Mouse (Mus musculus) left cerebral cortex, postnatal 25 days (tissue): ENCODE measurements around the gene Fgfr2. TPM values are rescaled to one million over a fixed set of nuclear protein-coding genes. Genes with fewer than 3 reads are reported as not detected.

Experiments used
- DNase-seq, 2 experiments: peaks; one replicate each; pipeline ENCODE4 v3.0.0; 2022; ENCODE audit warnings: low spot score in 2 of 2, mixed read lengths in 1 of 2
- intact Hi-C: fragments of 180-260 bp; cut with DNase I; formaldehyde crosslinking; loops from one replicate; pipeline ENCODE4 v1.15.1; 2025
- total RNA-seq, 2 experiments: library from RNA; stranded (reverse); gene quantifications; 2 replicates each; pipeline ENCODE4 v1.2.3; 2021

Gene Fgfr2
- total RNA-seq, 2 experiments from 2014 or later, result 37.1 to 42.0 TPM

DNA sequence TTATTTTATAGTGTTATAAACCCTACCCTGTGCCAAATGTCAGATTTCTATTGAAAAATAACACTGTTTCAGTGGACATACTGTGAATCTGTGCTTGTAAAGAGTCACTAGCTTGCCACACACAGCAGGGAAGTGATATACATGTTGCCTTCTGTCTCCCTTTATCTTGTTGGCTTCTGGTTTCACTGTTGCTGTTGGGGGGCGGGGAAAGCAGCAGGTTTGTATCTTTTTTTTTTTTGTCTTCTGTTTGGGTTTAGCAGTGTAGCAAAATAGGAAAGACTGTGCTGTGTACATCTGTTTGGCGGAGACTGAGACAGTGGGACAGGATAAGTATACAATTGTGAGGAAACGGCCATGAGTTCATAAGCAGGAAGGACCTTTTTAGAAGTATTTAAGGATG, 2255.9 kb downstream of the Fgfr2 start:
- DNase-seq, result no peak
- intact Hi-C loops, result loop anchor here (5.0 kb wide), 1 partner anchor 35 kb away; no protein-coding TSS in a partner anchor

DNA sequence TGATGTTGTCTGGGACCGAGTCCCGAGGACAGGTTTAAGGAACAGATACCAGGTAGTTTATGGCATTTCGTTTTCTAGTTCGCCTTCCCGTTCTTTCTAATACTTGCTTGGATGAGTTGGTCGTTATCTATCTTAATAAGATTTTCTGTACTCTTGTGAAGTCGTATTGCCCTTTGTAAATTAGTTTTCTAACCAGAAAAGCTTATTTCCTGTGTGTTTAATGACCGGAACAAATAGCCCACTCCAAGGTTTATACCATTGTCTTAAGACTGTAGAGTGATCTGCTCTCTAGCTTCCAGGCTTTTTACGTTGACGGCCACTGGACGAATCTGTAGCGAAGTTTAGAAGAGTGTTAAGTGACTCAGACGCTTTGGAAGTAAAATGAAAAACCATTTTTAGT, 2256.5 kb downstream of the Fgfr2 start:
- DNase-seq, result no peak
- intact Hi-C loops, result loop anchor here (5.0 kb wide), 1 partner anchor 36 kb away; no protein-coding TSS in a partner anchor

DNA sequence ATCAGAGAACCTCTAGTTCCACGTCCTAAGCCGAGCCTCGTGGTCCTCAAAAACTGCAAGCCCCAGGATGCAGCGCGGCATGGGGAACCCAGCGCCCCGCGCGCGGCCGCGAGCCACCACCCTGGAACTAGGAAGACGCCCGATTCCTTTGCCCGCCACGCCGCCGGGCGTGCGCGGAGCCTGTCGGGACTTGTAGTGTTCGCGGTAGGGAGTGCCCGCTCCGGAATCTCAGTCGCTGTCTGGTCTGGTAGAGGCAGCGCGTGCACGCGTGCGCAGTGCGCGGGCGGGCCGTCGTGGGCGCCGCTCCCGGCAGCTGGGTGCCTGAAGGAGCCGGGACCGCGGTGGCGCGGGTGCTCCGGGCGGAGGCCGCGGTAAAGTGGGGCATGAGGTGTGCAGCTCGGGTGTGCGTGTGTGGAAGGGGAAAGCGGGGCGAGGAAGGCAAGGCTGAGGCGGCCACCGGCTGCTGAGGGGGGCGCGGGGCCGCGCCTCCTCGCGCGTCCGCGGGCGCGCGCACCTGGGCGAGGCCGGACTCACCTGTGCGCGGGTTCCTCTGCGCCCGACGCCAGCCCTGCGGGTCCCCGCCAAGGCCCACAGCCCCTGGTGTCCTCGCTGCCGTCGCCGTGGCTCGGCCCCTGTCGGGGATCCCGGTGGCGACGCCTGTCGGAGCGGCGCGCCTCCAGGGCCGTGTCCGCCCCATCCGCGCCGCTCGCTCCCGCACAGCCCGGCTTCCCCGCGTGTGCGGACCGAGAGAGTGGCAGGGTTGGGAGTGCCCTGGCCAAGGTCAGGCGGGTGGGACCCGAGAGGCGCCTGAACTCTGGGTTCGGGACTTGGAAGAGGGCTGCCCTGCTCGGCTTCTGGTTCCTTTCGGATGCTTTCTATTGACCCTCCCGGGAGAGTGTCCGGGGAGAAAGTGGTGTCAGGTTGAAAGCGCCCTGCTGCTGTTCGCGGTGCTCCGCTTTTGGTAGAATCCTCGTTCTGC, 2257.2 kb downstream of the Fgfr2 start, which contains the start of gene Plekha1:
Gene Plekha1, plus strand, starts transcription at position 144 of the 979 bp plus-strand sequence.
- peak; percentile 99 to 100 for DNase-seq
- intact Hi-C loops, result loop anchor here (5.0 kb wide), 1 partner anchor 36 kb away; no protein-coding TSS in a partner anchor

DNA sequence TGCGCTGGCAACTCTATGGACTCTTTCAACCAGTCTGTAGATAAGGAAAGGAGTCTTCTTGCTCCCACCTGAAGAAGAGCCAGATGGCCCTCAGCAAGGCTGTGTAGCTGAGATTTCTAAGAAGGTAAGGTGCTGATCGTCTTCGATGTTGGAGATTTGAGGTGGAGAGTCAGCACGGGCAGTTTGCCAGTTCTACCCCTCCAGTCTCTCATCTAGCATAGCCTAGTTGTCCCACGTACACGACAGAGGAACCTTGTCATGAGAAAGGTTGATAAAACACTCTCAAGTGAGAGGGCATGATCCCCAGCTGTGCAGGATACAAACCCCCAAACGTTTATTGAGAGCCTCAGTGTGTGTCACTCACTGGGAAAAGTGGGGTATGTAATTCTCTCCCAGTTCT, 2258.4 kb downstream of the Fgfr2 start:
- intact Hi-C loops, result loop anchor here (5.0 kb wide), 1 partner anchor 38 kb away; no protein-coding TSS in a partner anchor
- no peak for DNase-seq

DNA sequence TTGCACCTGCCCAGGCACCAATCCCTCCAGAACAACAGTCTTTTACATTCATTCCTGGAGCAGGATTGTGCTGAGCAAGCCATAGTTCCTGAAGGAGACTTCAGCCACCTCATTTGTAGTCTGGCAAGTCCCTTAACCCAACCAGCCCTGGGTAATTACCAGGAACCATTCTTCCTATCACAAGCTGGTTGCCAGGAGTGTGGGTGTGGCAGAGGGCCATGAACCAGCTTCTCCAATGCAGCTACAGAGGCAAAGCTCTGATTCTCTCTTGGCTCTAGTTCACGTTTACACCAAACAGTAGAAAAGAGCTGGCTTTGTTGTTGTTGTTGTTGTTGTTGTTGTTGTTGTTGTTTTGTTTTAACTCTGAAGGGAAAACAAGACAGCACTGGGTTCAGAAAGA, 2260.6 kb downstream of the Fgfr2 start:
- intact Hi-C loops, result no loop called here
- DNase-seq, result no peak

DNA sequence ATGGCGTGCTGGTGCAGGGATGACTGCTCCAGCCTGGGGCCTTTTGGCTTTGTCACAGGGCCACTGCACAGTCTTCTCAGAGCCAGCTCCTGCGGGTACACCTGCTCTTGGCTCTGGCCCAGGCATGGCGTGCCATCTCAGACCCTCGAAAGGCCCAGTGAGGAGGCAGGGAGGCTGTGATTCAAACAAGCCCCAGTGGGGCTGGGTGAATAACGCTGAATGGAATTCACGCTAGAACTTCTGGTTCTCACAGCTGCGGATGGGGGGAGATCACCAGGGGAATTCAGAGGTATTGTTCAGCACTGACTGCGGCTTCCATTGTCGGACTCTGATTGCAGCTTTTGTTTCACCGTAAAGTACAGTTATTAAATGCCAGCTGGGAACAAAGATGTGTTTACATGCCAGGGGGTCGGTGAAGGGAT, 2262.4 kb downstream of the Fgfr2 start:
- no peak for DNase-seq
- intact Hi-C loops, result no loop called here

DNA sequence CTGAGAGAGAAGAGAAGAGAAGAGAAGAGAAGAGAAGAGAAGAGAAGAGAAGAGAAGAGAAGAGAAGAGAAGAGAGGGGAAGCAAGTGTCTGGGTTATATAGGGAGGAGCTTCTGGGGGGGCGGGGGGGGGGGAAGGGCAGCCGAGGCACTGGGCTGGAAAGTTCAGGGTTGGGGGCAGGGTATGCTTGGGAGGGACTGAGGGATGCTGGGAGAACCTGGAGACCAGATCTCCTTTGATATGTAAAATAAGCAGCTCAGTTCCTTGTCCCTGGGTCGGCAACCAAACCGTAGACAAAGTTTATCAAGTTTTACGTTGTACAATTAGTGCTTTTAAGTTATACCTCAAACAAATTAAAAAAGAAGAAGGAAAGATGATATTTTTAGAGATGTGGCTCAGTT, 2263.2 kb downstream of the Fgfr2 start:
- DNase-seq, result no peak
- intact Hi-C loops, result no loop called here

DNA sequence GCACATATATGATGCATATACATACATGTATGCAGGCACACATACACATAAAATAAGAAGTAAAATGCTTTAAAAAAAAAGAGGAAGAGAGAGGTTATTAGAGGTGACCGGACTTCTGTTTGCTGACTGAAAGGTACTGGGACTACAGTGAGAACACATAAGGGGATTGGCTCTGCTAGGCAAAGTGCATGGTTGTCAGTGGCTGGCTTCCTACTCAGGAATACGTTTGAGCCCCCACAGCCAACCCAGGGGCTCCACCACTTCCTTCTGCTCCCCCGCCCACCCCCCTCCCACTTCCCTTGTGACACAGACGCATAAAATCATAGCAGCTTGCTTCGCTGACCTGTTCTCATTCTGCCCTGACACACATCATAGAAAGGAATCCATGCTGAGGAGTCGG, 2265.2 kb downstream of the Fgfr2 start:
- intact Hi-C loops, result no loop called here
- no peak for DNase-seq

DNA sequence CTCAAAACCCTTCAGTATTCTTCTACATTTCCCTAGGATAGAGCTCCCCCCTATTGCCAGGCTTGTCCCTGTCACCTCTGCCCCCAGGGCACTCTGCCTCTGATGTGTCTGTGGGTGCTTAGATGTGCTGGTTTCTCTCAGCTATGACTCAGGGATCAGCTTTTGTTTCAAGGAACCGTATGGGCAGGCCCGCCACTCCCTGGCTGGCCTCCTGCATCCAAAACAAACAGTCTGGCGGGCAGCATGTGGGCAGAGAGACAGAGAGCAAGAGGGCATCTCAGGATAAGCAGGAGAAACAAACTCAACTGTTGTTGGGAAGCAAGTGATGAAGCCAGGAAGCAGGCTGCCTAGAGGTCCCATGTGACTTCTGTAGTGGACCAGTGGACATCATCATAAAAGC, 2267.5 kb downstream of the Fgfr2 start:
- no peak for DNase-seq

DNA sequence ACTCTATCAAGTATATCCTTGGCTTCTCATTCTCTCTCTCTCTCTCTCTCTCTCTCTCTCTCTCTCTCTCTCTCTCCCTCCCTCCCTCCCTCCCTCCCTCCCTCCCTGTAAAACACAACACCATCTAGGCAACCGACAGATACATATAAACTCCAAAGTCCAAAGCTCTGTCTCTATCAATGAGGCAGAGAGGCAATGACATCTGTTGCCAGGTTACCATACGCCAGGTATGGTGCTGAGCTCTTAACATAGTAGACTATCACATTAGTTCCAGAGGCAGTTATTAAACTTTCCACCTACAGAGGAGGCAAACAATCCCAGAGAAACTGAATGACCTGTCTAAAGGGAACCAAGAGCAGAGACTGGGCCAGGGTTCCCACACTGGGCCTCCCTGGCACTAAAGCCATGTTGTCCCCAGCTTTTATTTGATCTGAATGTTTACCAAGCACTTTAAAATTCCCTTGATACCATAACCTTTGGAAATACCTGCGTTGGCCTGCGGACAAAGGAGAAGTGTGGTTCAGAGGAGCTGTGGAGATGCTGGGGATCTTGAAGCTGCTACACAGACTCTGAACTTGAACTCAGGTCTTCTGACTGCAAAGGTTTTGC, 2268.4 kb downstream of the Fgfr2 start:
- intact Hi-C loops, result no loop called here
- no peak for DNase-seq

More for the DNA sequence above, 2267.5 kb downstream of the Fgfr2 start:
- intact Hi-C loops, result no loop called here

DNA sequence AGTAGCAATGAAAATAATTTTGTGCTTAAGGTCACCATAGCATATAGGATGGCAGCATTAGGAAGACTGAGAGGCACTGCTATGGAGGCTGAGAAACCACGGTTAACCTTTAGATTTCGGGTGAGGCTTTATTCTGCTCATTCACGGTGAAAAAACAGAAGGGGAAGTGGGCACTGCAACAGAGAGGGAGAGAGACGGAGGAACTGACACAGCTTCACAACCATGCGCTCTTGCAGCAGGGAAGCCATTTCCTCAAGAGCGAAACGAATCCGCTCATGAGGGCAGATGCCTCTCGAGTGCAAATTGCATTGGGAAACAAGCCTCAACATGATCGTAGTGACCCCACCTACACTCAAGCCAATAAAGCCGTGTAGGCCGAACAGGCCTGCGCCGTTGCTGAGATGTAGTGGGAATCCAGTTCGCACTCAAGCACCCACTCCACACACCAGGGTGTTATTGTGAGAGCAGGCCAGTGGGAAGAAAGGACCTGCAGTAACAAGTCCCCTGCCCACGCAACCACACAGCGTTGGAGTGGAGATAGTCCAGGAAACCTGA, 2275.9 kb downstream of the Fgfr2 start:
- no peak for DNase-seq
- intact Hi-C loops, result no loop called here

DNA sequence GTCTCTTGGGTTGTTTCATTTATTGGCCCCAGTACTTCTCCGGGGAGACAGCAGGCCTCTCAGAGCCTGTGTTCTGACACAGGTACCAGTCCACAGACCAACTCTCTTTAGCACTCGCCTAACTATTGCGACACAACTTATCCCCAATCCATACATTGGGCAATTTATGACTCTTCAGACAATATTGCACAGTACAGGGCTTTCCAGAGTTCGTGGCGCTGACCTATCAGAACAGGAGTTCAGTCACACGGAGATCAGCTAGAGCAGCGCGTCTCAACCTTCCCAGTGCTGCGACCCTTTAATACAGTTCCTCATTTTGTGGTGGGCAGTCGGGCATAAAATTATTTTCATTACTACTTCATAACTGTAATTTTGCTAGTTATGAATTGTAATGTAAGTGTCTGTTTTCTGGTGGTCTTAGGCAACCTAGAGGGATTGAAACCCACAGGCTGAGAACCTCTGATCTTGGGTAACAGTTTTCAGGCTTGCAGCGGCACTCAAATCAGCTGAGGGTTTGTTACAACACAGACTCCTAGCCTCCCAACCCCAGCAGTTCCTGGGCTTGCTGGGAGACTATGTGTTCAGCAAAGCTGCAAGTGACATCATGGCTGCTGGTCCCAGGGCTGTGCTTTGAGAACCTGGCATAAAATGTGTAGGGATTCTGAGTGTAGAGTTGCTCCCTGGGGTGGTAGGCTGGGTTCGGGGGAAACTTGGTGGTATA, 2283.6 kb downstream of the Fgfr2 start:
- intact Hi-C loops, result no loop called here
- no peak for DNase-seq

DNA sequence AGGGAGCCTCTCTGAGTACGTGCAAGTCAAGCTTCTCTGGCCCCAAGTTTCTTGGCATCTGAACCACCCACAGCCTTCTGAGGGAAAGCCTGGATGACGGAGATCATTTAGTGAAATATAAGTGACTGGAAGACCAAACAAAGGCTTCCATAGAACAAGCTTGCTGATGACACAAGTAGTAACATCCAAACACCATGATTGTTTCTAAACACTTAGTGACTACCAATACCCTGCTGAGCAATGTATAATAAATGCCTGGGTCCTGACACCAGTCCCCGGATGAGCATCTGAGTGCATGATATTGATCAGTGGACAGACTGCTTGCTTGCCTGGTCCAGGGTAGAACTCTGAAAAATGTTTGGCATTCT, 2284.5 kb downstream of the Fgfr2 start:
- intact Hi-C loops, result no loop called here
- DNase-seq, result no peak

DNA sequence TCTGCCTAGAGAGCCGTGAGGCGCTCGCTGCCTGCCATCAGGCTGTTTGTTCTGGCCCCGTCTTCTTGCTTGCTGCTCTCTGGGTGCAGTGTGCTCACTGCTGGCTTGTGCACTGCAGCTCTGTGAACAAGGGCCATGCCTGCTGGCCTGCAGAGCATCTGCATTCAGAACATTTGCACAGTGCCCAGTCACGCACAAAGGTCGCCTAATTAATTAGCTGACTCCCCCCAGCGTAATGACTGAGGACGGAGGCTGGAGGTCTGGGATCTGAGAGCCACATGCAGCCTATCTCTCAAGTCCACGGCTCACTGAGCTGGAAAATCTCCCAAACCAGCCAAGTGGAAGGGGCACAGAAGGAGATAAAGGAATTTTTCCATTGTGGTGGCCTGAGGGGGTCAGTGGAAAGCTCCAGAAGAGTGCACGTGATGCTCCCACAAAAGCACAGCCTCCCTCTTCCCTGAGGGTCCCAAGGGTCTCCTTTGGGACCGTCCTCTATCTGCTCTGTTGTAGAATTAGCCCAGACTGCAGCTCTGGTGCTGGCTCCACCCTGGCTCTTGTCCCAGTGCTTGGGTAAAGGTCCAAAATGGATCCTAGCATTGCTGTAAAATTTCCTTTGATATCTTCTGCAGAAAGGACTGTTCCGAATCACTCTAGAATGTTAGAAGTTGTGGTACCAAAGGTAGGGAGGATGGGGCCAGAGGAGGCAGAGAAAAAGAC, 2285.1 kb downstream of the Fgfr2 start:
- intact Hi-C loops, result no loop called here
- peak in 1 of 2 experiments; percentile 24 for DNase-seq

DNA sequence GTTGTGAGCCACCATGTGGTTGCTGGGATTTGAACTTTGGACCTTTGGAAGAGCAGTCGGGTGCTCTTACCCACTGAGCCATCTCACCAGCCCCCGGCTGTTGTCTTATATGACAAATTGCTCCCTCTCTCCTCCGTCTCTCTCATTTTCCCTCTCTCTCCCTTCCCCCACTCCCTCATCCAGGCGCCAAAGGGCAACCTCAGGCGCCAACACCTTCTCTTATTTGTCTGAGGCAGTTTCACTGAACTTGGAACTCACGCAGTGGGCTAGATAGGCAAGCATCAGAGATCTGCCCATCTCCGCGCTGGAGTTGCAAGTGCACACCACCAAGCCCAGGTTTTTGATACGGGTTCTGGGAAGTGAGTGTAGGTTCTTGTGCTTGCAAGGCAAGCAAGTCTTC, 2287.1 kb downstream of the Fgfr2 start:
- intact Hi-C loops, result no loop called here
- DNase-seq, result no peak

DNA sequence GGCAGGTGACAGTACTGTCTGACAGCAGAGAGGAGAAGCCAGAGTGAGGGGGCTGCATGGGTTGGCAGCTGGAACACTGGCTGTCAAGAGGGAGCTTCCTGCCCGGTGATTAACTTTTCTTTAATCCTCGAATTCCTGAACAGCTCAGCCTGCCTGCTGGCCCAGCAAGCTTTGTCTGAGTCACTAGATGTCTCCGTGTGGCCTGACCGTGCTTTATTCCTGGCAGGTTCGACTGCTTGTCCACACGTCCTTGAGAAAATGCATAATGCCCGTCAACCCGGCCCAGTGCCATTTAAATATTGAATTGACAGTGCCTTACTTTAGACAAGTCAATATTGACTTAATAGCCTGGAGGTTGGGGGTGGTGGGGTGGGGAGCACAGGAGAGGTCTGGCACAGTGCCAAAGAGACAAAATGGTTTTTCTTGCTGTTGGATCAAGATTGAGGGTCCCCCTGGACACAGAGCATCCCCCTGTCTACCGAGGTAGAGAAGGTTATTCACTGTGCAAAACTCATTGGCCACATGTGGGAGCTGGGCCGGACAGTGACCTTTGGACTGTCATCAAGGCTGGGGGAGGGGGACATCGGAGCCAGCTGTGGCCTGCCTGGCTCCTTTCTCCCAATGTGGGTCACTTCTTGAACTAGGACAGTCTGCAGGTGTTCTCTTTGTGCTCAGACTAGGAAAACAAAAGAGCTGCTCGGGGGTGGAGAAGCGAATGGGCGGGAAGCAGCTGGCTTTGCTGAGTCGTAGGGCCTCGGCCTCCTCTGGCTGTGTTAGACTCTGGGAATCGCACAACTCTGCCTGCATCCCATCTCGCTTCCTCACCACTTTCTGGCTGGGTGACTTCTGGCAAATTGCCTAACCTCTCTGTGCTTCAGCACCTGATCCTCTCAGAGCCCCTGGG, 2287.9 kb downstream of the Fgfr2 start:
- peak in 1 of 2 experiments; percentile 27 for DNase-seq

DNA sequence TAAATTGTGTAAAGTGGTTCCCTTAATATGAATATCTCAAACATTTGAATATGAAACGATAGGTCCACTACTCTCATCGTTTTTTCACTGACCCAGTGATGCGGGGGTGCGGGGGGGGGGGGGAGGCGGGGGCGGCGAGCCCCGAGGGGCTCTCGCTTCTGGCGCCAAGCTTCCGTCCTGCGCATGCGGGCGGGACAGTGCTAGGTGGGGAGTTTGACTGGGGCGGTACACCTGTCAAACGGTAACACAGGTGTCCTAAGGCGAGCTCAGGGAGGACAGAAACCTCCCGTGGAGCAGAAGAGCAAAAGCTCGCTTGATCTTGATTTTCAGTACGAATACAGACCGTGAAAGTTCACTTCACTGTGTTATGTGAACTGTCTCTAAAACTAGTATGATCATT, 2288.9 kb downstream of the Fgfr2 start:
- DNase-seq, result no peak
- intact Hi-C loops, result no loop called here

More for the DNA sequence above, 2287.9 kb downstream of the Fgfr2 start:
- intact Hi-C loops, result no loop called here

DNA sequence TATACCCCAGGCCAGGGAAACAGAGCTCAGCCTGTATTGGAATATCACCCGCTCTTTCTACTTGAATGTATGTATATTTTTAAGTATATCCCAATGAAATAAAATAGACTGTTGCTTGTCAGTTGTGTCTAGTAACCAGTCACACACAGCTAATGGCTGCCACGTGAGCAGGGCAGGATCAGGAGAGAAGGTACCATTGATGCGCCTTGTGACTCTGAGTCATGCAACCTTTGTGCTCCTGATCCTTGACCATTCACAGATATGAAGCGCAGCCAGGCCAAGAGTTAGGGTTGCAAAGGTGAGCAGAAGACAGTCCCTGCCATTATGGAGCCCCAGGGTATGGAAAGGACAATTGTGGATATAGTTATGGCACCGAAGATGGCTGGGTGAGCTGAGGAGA, 2291.6 kb downstream of the Fgfr2 start:
- no peak for DNase-seq
- intact Hi-C loops, result no loop called here
